Comparison of ENCODE assay signal across 9 mouse cellular contexts in genomic region chr7:75110689-75111088, GRCm38 (mm10).
DNase-seq lines count a peak whose midpoint lies in the region; ATAC-seq and TF ChIP-seq lines count a peak whose summit lies in the region.
"Had no signal": no experiment of that assay in that cellular context is flagged by ENCODE, and none has a peak within 500 bp of the region (broad histone marks: within the 10 kb centered on the region; RNA-seq: fewer than 3 reads in every experiment).

No protein-coding gene starts in this region.

- no peak overlapping the region for H3K4me2 ChIP-seq in intestine, postnatal 0 days (replicated peaks; ENCODE audit: low read depth)
- no peak overlapping the region for H3K4me2 ChIP-seq in intestine, embryonic 15.5 days (replicated peaks)
- no peak overlapping the region for H3K4me2 ChIP-seq in kidney, embryonic 15.5 days
- H3K4me2 ChIP-seq in midbrain, postnatal 0 days (ENCODE audit: low read depth, low read length, poor library complexity, severe bottlenecking), result no peak overlapping the region
- H3K4me2 ChIP-seq: embryonic facial prominence, embryonic 13.5 days had no signal

- H3K4me1 ChIP-seq in intestine, postnatal 0 days (replicated peaks; ENCODE audit: control insufficient read depth, insufficient read depth, low read length), result no peaks in the 10 kb centered on the region
- no peaks in the 10 kb centered on the region for H3K4me1 ChIP-seq in intestine, embryonic 15.5 days (replicated peaks)
- no peaks in the 10 kb centered on the region for H3K4me1 ChIP-seq in kidney, embryonic 15.5 days
- no peaks in the 10 kb centered on the region for H3K4me1 ChIP-seq in midbrain, postnatal 0 days (ENCODE audit: insufficient read depth, low read length)
- H3K4me1 ChIP-seq: embryonic facial prominence, embryonic 13.5 days had no signal

- H3K4me3 ChIP-seq in intestine, postnatal 0 days (ENCODE audit: low read depth, low read length), result no peak overlapping the region
- no peak overlapping the region for H3K4me3 ChIP-seq in intestine, embryonic 15.5 days (replicated peaks)
- H3K4me3 ChIP-seq in kidney, embryonic 15.5 days (replicated peaks), result no peak overlapping the region
- H3K4me3 ChIP-seq in midbrain, postnatal 0 days (ENCODE audit: low read depth, low read length), result no peak overlapping the region
- H3K4me3 ChIP-seq: embryonic facial prominence, embryonic 13.5 days had no signal

- no peak for ATAC-seq in intestine, postnatal 0 days
- no peak for ATAC-seq in intestine, embryonic 15.5 days
- peak; percentile 71 for ATAC-seq in CD4-positive, CD25-positive, alpha-beta regulatory T cell, adult 4 months
- ATAC-seq in erythroid progenitor cell, adult 5-6 weeks (replicated peaks; ENCODE audit: low FRiP score, poor library complexity, severe bottlenecking), result 0 out of 2 replicates have a peak, but pooled peaks have one; percentile 34
- ATAC-seq in kidney, embryonic 15.5 days (replicated peaks; ENCODE audit: low FRiP score), result 0 out of 2 replicates have a peak, but pooled peaks have one; percentile 52
- no peak; the same call in 1 of the 2 replicates for ATAC-seq in midbrain, postnatal 0 days (ENCODE audit: low FRiP score)

- H3K27me3 ChIP-seq in intestine, postnatal 0 days (replicated peaks; ENCODE audit: control insufficient read depth, insufficient read depth, low read length), result no peaks in the 10 kb centered on the region
- H3K27me3 ChIP-seq in intestine, embryonic 15.5 days (replicated peaks), result no peaks in the 10 kb centered on the region
- H3K27me3 ChIP-seq in kidney, embryonic 15.5 days, result no peaks in the 10 kb centered on the region
- H3K27me3 ChIP-seq in midbrain, postnatal 0 days (ENCODE audit: insufficient read depth, low read length), result no peaks in the 10 kb centered on the region
- H3K27me3 ChIP-seq: embryonic facial prominence, embryonic 13.5 days had no signal

- no peak overlapping the region for H3K27ac ChIP-seq in intestine, postnatal 0 days (ENCODE audit: low read depth, low read length)
- no peak overlapping the region for H3K27ac ChIP-seq in intestine, embryonic 15.5 days
- no peak overlapping the region for H3K27ac ChIP-seq in kidney, embryonic 15.5 days
- H3K27ac ChIP-seq in midbrain, postnatal 0 days (ENCODE audit: low read depth, low read length), result no peak overlapping the region
- H3K27ac ChIP-seq: embryonic facial prominence, embryonic 13.5 days had no signal

- H3K9me3 ChIP-seq in intestine, postnatal 0 days (ENCODE audit: control insufficient read depth), result no peaks in the 10 kb centered on the region
- no peaks in the 10 kb centered on the region for H3K9me3 ChIP-seq in intestine, embryonic 15.5 days
- H3K9me3 ChIP-seq in kidney, embryonic 15.5 days (replicated peaks), result no peaks in the 10 kb centered on the region
- H3K9me3 ChIP-seq in midbrain, postnatal 0 days (ENCODE audit: low read length), result no peaks in the 10 kb centered on the region
- H3K9me3 ChIP-seq: embryonic facial prominence, embryonic 13.5 days had no signal

- 9% methylated on average over 6 of the region's 6 CpGs for WGBS in intestine, postnatal 0 days
- 10% methylated on average over 6 of the region's 6 CpGs for WGBS in intestine, embryonic 15.5 days
- WGBS in kidney, embryonic 15.5 days, result 10% methylated on average over 6 of the region's 6 CpGs
- WGBS in midbrain, postnatal 0 days, result 12% methylated on average over 6 of the region's 6 CpGs

- no peak overlapping the region for H3K9ac ChIP-seq in intestine, postnatal 0 days (ENCODE audit: low read depth, low read length)
- H3K9ac ChIP-seq in intestine, embryonic 15.5 days, result no peak overlapping the region
- no peak overlapping the region for H3K9ac ChIP-seq in kidney, embryonic 15.5 days
- no peak overlapping the region for H3K9ac ChIP-seq in midbrain, postnatal 0 days (replicated peaks; ENCODE audit: low read length, poor library complexity, severe bottlenecking)
- H3K9ac ChIP-seq: embryonic facial prominence, embryonic 13.5 days had no signal

- H3K36me3 ChIP-seq in intestine, postnatal 0 days (ENCODE audit: control insufficient read depth, insufficient read depth), result no peaks in the 10 kb centered on the region
- H3K36me3 ChIP-seq in intestine, embryonic 15.5 days, result no peaks in the 10 kb centered on the region
- no peaks in the 10 kb centered on the region for H3K36me3 ChIP-seq in kidney, embryonic 15.5 days
- H3K36me3 ChIP-seq in midbrain, postnatal 0 days (ENCODE audit: insufficient read depth, low read length), result no peaks in the 10 kb centered on the region
- H3K36me3 ChIP-seq: embryonic facial prominence, embryonic 13.5 days had no signal

- peak; percentile 90 for TF ChIP-seq CTCF in intestine, postnatal 0 days (IDR thresholded peaks at IDR 0.05; ENCODE audit: low read depth)
- peak; percentile 95 for TF ChIP-seq CTCF in midbrain, postnatal 0 days (IDR thresholded peaks at IDR 0.05)

- DNase-seq in brain, adult 2 months (ENCODE audit: low read depth, low spot score), result peak; percentile 95
- DNase-seq in midbrain, postnatal 0 days (ENCODE audit: low spot score), result peak; percentile 84
- DNase-seq in spleen, postnatal 36 days (ENCODE audit: low spot score in 2 of 2), result no peak

Comparison
In these comparisons a context has a peak if more than half of its experiments do, and no peak if none do; other contexts are left out.
1. ATAC-seq: peak in CD4-positive, CD25-positive, alpha-beta regulatory T cell, adult 4 months (single experiment), erythroid progenitor cell, adult 5-6 weeks (single experiment) and kidney, embryonic 15.5 days (single experiment); none in intestine, postnatal 0 days (single experiment), intestine, embryonic 15.5 days (single experiment) and midbrain, postnatal 0 days (single experiment).
2. DNase-seq: peak in brain, adult 2 months (single experiment) and midbrain, postnatal 0 days (single experiment); none in spleen, postnatal 36 days (0 of 2).